Mouse (Mus musculus): ENCODE results near the gene Shisal1.

Gene Shisal1

GRCm38 (mm10) chr15:84425733-84426132 lies 21.2 kb downstream of the Shisal1 start:
- in situ Hi-C loops (cut with MboI): no loop called here

GRCm38 (mm10) chr15:84423781-84424180 lies 23.1 kb downstream of the Shisal1 start:
- in situ Hi-C loops (cut with MboI): no loop called here

- in situ Hi-C loops (cut with MboI): no loop called here
Measured at GRCm38 (mm10) chr15:84418266-84418610, 28.7 kb downstream of the Shisal1 start.

DNA sequence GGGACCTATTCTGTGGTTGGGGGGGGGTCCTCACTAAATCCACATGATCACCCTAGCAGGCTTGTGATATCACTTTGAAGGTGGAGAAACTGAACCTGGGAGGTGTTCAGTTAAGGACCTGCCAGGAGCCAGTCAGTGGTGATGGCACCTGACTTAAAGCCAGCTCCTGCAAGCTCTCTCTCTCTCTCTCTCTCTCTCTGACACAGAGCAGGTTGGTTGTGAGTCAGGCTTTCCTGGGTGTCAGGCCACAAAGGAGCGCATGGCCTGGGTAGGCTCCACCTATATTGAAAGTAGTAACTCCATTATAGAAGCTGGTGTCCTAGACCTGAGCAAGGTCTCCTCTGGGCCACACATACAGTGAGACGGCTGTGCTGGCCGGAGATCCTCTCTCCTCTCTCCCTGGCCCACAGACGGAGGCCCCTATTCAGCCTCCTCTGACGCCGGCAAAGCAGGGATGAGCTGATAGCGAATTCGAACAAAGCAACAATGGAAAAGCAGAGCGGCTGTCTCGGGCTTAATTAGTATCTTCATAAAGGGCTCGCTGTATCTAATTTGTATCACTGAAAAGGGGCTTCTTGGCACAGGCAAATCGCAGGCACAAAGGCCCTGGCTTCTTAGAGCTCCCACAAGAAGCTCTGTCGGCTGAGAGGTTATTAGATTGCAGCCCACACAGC lies 29.2 kb downstream of the Shisal1 start:
- in situ Hi-C loops (cut with MboI): no loop called here

DNA sequence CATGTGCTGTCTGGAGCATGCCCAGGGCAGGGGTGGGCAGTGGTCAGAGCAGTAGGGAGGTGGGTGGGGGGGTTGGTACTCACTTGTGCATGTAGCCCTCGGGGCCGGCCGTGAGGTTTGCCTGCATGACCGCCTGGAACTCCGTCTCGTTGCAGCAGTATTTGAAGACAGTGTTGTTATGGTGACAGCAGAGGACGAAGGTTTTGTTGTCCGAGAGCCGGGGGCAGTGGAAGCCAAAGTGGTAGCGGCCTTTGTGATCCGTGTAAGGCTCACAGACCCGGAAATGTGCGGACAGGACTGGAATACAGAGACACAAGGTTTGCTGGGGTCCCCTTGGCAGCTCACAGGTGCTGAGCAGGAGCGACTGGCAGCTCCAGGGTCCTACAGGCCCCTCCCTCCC lies 29.9 kb downstream of the Shisal1 start:
- in situ Hi-C loops (cut with MboI): no loop called here

- in situ Hi-C loops (cut with MboI): no loop called here
Measured at GRCm38 (mm10) chr15:84414040-84414848, 32.7 kb downstream of the Shisal1 start.

DNA sequence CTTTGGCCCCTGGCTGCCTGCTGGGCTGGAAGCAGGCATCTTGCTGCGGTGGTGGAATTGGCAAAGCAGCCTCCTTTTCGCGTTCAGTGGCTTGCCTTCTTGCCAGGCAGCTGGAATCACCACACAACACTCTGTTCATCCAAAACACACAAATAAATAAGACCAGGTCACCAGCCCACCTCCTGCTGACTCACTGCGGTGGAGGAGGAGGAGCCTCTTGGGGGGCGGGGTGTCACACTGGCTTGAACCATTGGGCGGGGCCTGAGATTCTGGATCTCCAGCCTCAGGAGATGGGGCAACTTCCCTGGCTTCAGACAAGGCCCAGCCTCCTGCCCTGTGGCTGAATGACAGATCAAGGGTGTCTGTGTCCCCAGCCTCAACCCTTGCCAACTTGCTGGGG lies 34.5 kb downstream of the Shisal1 start:
- in situ Hi-C loops (cut with MboI): no loop called here

DNA sequence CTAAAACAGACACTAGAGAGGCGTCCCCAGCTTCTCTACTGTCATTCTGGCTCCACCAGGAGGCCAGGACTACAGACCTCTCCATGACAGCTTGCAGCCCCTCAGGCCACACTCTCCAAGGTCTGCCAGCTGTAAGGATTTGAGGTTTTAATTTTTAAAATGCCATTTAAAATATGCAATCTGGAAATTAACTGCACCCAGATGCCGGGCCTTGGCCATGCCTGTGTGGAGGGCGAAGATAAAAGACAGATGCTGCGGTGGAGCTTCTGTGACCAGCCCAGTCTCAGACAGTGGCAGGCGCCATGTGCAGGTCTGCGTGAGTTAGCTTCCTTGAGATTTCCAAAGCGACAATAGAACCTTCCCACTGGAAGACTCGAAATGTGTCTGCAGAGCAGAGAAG lies 36.8 kb downstream of the Shisal1 start:
- in situ Hi-C loops (cut with MboI): no loop called here

DNA sequence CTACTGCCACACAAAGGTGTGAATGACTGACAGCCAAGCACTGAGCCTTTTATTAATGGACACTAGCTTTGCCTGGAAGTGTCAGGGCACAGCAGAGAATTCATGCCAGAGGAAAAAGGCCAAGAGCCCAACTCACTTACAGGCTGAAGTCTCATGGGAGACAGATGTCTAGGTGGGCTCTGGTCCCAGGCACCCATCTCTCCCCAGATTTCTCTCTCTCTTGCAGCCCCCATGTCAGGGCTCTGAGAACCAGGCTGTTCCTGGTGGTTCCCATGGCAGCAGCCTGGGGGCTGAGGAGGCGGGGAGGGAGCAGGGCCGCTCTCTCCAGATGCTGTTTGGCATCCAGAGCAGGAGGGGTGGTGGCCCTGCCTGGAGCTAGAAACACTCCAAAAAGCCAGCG lies 38.3 kb downstream of the Shisal1 start:
- in situ Hi-C loops (cut with MboI): no loop called here

DNA sequence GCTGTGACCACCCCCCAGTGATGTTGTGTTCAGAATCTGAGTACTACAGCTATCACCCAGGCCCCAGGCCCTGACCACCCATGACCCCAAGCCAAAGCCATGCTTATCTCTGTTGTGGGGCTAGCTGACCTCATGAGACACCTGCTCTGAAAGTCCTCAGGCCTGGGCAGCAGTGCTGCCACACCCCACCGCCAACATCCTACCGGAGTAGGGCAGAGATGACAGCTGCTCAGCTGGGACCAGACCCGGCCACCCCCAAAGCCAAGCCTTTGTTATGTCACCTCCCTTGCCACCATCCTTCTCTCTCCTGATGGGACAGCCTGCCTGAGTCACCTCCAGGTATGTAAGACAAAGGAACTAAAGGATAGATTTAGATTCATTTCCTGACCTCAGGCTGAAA lies 41.1 kb downstream of the Shisal1 start:
- in situ Hi-C loops (cut with MboI): no loop called here

- in situ Hi-C loops (cut with MboI): no loop called here
Measured at GRCm38 (mm10) chr15:84403454-84404113, 43.3 kb downstream of the Shisal1 start.

GRCm38 (mm10) chr15:84398617-84399016 lies 48.3 kb downstream of the Shisal1 start:
- in situ Hi-C loops (cut with MboI): no loop called here

DNA sequence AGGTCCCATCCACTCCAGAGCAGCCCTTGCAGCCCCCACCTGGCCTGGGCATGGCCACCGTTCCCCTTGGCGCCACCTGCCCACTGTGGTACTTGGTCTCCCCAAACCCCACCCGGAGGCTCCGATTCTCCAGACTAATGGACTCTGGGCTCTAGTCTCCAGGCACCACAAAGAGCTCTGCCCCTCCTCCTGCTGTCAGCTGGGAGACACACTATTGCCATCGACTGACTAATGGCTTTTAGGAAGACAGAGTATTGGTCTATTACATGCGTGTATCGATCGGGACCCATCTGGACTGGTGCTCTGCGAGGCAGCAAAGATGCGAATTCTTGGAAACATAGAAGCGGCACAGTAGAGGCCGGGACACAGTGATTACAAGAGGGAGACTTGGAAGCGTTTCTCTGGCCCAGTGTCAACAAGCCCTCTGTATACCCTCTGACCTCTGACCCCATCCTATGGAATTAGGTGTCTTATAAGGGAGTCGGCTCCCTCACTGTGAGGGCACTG lies 49.2 kb downstream of the Shisal1 start:
- in situ Hi-C loops (cut with MboI): no loop called here

DNA sequence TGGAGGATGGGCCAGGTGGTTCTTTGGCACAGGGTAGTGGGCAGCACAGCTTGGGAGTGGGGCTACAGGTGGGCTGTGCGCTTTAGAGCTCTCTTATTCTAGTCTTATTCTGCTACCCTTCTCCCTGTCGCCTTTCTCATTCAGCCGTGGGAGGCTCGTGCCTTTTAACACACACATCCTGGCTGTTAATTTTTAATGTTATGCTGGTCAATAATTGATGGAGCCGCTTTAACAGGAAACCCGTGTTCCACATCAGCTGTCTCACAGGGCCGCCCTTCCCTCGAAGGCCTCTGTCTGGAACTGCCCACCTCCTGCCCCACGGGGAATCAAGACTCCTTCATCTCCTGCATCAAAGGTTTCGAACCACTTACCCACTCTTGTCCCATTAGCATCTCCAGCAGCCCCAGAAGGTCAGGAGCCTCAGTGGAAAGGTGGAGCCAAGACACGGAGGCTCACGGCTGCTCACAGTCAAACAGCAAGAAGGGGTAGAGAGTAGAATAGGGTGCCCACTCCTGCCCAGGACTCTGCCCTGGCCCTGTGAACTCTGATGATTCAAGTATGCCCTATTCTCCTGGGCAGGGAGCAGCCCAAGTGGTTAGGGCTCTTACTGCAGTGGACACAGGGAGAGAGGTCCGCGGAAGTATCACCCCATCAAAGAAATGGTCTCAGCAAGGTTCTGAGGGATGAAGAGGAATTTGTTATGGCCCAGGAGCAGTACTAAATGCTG lies 51.4 kb downstream of the Shisal1 start:
- in situ Hi-C loops (cut with MboI): no loop called here

- in situ Hi-C loops (cut with MboI): no loop called here
Measured at GRCm38 (mm10) chr15:84393341-84393740, 53.6 kb downstream of the Shisal1 start.

DNA sequence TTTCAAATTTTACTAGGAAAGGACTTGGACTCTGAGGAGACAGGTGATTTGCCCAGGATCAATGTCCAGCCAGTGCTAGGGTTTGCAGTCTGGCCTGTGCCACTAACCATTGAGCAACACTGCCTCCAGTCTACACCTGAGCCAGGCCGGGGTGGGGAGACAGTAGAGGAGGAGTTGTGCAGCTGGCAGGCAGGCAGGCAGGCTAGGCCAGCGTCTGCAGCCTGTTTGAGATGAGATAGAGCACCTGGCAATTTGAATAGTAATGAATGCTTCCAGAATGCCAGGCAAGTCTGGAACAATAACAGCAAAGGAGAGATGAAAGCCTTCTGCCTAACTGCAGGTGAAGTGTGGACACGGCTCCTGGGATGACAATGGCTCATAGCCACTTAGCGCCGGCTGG lies 54.1 kb downstream of the Shisal1 start:
- in situ Hi-C loops (cut with MboI): no loop called here

DNA sequence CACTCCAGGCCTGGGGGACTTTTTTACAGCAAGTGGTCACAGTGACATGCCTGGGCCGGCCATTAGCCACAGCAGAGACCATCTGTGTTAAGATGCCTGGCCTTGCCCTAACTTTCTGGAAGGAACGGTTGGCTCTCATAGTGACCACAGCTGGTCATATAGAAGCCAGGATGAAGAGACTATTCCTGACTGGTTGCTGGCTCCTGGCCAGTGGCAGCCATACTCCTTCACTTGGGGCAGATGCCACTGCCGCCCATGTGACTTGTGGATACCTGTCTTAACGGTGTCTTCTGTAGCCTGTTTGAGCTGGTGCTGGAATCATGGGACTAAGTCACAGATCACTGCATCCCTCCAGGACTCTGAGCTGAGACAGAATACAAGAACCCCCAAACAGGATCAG lies 54.8 kb downstream of the Shisal1 start:
- in situ Hi-C loops (cut with MboI): no loop called here

DNA sequence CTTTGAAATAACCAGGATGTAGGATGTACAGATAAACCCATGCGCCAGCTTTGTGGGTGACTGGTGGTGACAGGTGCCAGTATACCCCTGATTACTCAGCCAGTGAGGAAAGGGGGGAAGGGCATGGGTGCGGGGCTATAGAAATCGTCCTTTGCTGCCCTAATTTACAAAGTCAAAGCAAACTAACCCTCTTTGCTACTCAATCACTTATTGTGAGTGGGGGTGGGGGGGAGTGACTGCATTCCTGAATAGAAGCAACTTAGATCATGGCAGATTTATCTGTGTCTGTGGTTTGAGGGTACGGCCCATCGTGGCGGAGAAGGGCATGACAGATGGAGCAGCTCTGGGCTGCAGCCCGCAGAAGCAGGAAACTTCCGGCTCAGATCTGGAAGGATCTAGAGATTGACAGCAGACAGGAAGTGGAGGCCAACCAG lies 58.2 kb downstream of the Shisal1 start:
- in situ Hi-C loops (cut with MboI): no loop called here

DNA sequence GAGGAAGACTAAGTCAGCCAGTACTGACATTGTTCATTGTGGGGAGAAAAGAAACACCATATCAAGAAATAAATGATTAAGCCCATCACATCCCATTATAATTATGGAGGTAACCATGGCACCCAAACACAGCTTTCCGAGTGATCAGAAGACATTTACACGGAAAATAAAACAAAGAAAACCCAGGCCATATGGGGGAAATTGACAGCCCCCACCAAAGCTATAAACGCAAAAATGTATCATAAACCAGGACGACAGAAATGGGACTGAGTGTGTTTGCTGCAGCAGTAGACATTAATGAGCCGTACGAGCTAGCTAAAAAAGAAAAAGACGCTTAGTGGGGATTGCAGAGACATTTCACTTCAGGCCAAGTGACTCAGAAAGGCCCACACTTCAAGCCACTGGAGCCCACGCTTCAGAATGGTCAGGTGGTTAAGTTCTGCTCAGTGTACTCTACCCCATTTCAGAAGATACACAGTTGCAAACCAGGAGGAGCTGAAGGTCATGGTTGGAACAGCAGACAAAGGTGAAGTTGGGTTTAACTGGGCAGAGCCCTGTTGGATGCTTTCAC lies 60.8 kb downstream of the Shisal1 start:
- in situ Hi-C loops (cut with MboI): no loop called here

DNA sequence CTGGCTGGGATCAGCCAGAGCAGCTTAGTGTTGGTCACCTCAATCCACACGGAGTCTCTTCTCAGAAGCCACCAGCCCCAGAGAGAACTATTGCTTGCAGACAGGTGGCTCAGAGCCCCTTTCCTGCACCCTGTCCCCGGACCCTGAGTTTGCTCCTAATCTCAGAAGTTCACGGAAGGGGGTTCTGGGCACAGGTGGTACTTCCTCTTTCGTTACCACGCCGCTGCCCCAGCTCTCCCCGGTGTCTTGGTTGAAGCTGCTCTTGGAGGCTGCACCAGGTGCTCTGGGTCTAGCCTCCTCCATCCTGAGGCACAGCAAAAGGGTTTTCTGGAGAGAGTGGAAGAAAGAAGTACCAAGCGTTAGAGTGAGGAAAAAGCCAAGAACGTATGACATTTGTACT lies 62.8 kb downstream of the Shisal1 start:
- in situ Hi-C loops (cut with MboI): no loop called here

GRCm38 (mm10) chr15:84380181-84380580 lies 66.7 kb downstream of the Shisal1 start:
- in situ Hi-C loops (cut with MboI): no loop called here

DNA sequence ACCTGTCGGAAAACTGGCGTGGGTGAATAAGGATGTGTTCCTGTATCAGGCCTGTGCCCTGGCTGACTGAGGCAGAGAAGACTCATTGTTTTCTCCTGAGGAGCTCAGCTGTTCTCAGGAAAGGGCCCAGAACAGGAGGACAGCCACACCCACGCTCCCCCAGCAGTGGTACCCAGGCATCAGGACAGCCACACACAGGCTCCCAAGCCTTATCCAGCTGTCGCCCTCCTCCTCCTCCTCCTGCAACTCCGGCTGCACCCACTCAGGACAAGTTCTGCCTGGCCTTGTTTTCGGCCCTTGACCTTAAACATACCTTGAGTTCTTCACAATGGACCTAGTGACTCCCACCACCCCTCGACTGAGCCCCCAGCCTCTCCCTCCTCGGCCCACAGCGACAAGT lies 68.2 kb downstream of the Shisal1 start:
- in situ Hi-C loops (cut with MboI): no loop called here

All from mature B cell (primary cell).